Mouse (Mus musculus) thymus, adult 2 months (tissue): ENCODE results near the gene Gm13889.

Source experiments
- CTCF ChIP-seq: fragments of 200-500 bp; IDR thresholded peaks from 2 replicates; pipeline ENCODE4 v1.5.1; 2012; ENCODE audit warnings: mild to moderate bottlenecking, control low read depth, low read length, moderate library complexity, borderline replicate concordance; ENCODE audit not compliant: control insufficient read depth, poor library complexity, insufficient read depth; ENCODE audit errors: extremely low read depth
- POLR2A ChIP-seq: fragments of 200-500 bp; IDR thresholded peaks from 2 replicates; pipeline ENCODE4 v1.6.1; 2012; ENCODE audit warnings: mild to moderate bottlenecking, low read length, control low read depth, moderate library complexity; ENCODE audit not compliant: control insufficient read depth, poor library complexity, insufficient read depth; ENCODE audit errors: extremely low read depth

GRCm38 (mm10) chr2:93971647-93972046, 14.6 kb upstream of the Gm13889 start:
- TF ChIP-seq CTCF, result no peak
- TF ChIP-seq POLR2A, result no peak
